Mouse (Mus musculus) liver, adult 2 months (tissue): ENCODE measurements around the gene Selenos. TPM values are rescaled to one million over a fixed set of nuclear protein-coding genes. Genes with fewer than 3 reads are reported as not detected.

Experiments
- DNase-seq: peaks from one replicate; pipeline ENCODE4 v3.0.0-alpha.2; 2011; ENCODE audit warnings: low read depth, low spot score; ENCODE audit errors: extremely low read depth
- H3K27ac ChIP-seq: fragments of 200-500 bp; replicated peaks from 2 replicates; pipeline ENCODE4 v1.5.1; 2012; ENCODE audit warnings: low read depth, mild to moderate bottlenecking, control low read depth, inconsistent platforms, low read length; ENCODE audit not compliant: insufficient read depth
- H3K27me3 ChIP-seq: fragments of 200-500 bp; 2 replicates; pipeline ENCODE4 v1.6.1; 2012; ENCODE audit warnings: mild to moderate bottlenecking, moderate library complexity, low read length, inconsistent platforms; ENCODE audit not compliant: control insufficient read depth, insufficient read depth
- H3K36me3 ChIP-seq: fragments of 200-500 bp; 2 replicates; pipeline ENCODE4 v1.6.1; 2012; ENCODE audit warnings: low read length, inconsistent platforms; ENCODE audit not compliant: control insufficient read depth, insufficient read depth
- H3K4me1 ChIP-seq: fragments of 200-500 bp; 2 replicates; pipeline ENCODE4 v1.6.1; 2011; ENCODE audit warnings: low read length; ENCODE audit not compliant: control insufficient read depth, insufficient read depth
- H3K4me3 ChIP-seq: fragments of 200-500 bp; 2 replicates; pipeline ENCODE4 v1.5.1; 2011; ENCODE audit warnings: low read depth, mild to moderate bottlenecking, control low read depth, low read length, moderate library complexity; ENCODE audit not compliant: insufficient read depth
- H3K79me2 ChIP-seq: fragments of 200-500 bp; 2 replicates; pipeline ENCODE4 v1.6.1; 2012; ENCODE audit warnings: inconsistent platforms, mild to moderate bottlenecking, low read length, moderate library complexity; ENCODE audit not compliant: control insufficient read depth, insufficient read depth
- H3K9ac ChIP-seq: fragments of 200-500 bp; 2 replicates; pipeline ENCODE4 v1.6.1; 2012; ENCODE audit warnings: low read depth, mild to moderate bottlenecking, control low read depth, inconsistent platforms, low read length
- CTCF ChIP-seq: fragments of 200-500 bp; IDR thresholded peaks from 2 replicates; pipeline ENCODE4 v1.5.1; 2011; ENCODE audit warnings: low read depth, low read length, control low read depth
- POLR2A ChIP-seq: fragments of 200-500 bp; IDR thresholded peaks from 2 replicates; pipeline ENCODE4 v1.6.1; 2011; ENCODE audit warnings: low read length, control low read depth; ENCODE audit not compliant: insufficient read depth; ENCODE audit errors: extremely low read depth
- WGBS: fragments of 180-500 bp; shearing (Covaris S2); methylation state at CpG from one replicate; pipeline ENCODE4 v1.1.7; 2018; 5-methylcytosine and 5-hydroxymethylcytosine counted together
- polyA plus RNA-seq: library from polyadenylated mRNA; depleted of rRNA; stranded (reverse); fragments of >200 nt; gene quantifications from 2 replicates; pipeline ENCODE4 v1.2.3, GENCODE M21; 2012
- total RNA-seq: library from RNA; depleted of rRNA; stranded (reverse); fragments of >200 nt; gene quantifications from 2 replicates; pipeline ENCODE4 v1.2.3, GENCODE M21; 2014

The Selenos gene
- total and polyA plus RNA-seq, 2 experiments, result 68.9 to 164 TPM

GRCm38 (mm10) chr7:66109855-66110635 lies 30.6 kb downstream of the Selenos start:
- peak overlapping the region; percentile 88 for H3K4me3 ChIP-seq
- peaks cover 5% of the 10 kb centered on the region for H3K4me1 ChIP-seq
- peaks cover 9% of the 10 kb centered on the region; the same call in 1 of the 2 replicates for H3K79me2 ChIP-seq
- TF ChIP-seq CTCF (no peak), POLR2A (no peak)
- no peaks in the 10 kb centered on the region for H3K36me3 ChIP-seq
- H3K27me3 ChIP-seq, result 0 out of 2 replicates have a peak, but pooled peaks cover 4% of the 10 kb centered on the region
- DNase-seq, result no peak
- 7% methylated on average over 71 of the region's 77 CpGs for WGBS
- H3K9ac ChIP-seq, result peak overlapping the region; percentile 85
- H3K27ac ChIP-seq, result no peak overlapping the region

GRCm38 (mm10) chr7:66110636-66111112 lies 31.2 kb downstream of the Selenos start:
- Histone ChIP-seq H3K79me2 (peaks cover 9% of the 10 kb centered on the region; the same call in 1 of the 2 replicates), H3K27ac (no peak overlapping the region), H3K4me3 (peak overlapping the region; percentile 88), H3K9ac (0 out of 2 replicates have a peak overlapping the region, but pooled peaks have one; percentile 29), H3K36me3 (no peaks in the 10 kb centered on the region), H3K4me1 (peaks cover 3% of the 10 kb centered on the region), H3K27me3 (0 out of 2 replicates have a peak, but pooled peaks cover 4% of the 10 kb centered on the region)
- no peak for DNase-seq
- WGBS, result 51% methylated on average over 10 of the region's 10 CpGs
- TF ChIP-seq CTCF (no peak), POLR2A (no peak)

DNA sequence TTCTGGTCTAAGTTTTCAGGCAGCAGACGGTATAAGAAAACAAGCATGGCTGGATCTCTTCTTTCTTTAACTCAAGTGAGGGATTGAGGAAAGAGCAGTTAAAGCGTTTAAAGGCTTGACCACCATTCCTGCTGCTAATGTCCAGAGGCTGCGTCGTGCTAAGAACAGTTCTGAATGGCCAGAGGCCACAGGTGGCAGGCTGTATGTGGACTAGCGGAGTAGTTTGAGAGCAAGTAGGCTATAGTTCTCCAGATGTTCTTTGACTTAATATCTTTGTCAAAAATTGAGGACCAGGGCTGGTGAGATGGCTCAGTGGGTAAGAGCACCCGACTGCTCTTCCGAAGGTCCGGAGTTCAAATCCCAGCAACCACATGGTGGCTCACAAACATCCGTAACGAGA lies 31.8 kb downstream of the Selenos start:
- Histone ChIP-seq H3K27me3 (0 out of 2 replicates have a peak, but pooled peaks cover 4% of the 10 kb centered on the region), H3K27ac (no peak overlapping the region), H3K36me3 (no peaks in the 10 kb centered on the region), H3K9ac (no peak overlapping the region), H3K4me1 (peaks cover 2% of the 10 kb centered on the region), H3K79me2 (peaks cover 9% of the 10 kb centered on the region; the same call in 1 of the 2 replicates), H3K4me3 (peak overlapping the region; percentile 6; the same call in 1 of the 2 replicates)
- TF ChIP-seq CTCF (no peak), POLR2A (no peak)
- no peak for DNase-seq
- 89% methylated on average over 10 of the region's 10 CpGs for WGBS

- no peaks in the 10 kb centered on the region for H3K36me3 ChIP-seq
- DNase-seq, result no peak
- H3K27me3 ChIP-seq, result 0 out of 2 replicates have a peak, but pooled peaks cover 4% of the 10 kb centered on the region
- H3K27ac ChIP-seq, result no peak overlapping the region
- 88% methylated on average over 3 of the region's 3 CpGs for WGBS
- H3K4me1 ChIP-seq, result peaks cover 2% of the 10 kb centered on the region
- TF ChIP-seq POLR2A (no peak), CTCF (no peak)
- peaks cover 14% of the 10 kb centered on the region; the same call in 1 of the 2 replicates for H3K79me2 ChIP-seq
- no peak overlapping the region for H3K9ac ChIP-seq
- no peak overlapping the region for H3K4me3 ChIP-seq
These were observed 34.1 kb downstream of the Selenos start for GRCm38 (mm10) chr7:66113561-66113960.

DNA sequence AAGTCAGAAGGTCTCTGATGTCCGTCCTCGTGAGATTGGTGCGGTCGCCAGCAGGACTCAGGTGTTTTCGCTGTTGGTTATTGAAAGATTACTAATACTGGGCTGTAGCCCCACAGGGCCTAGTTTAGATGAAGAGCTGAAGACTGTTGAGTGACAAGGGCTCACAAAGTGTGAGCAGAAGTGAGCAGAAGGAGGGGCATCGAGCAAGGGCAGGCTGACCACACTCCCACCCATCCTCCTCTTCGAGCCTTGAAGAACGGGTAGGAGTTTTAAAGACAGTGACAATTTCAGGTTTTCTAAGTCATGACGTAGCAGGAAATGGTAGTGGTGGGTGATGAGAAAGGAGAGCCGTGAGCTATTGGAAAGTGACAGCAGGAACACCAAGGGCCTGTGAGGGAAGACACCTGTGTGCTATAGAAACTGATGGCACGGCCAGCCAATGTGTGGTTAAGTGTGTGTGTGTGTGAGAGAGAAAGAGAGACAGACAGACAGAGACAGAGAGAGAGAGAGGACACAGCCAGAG lies 36.4 kb downstream of the Selenos start:
- no peak overlapping the region for H3K4me3 ChIP-seq
- WGBS, result 90% methylated on average over 11 of the region's 11 CpGs
- DNase-seq, result no peak
- no peak overlapping the region for H3K27ac ChIP-seq
- no peaks in the 10 kb centered on the region for H3K36me3 ChIP-seq
- TF ChIP-seq CTCF, result no peak
- no peak for TF ChIP-seq POLR2A
- H3K27me3 ChIP-seq, result no peaks in the 10 kb centered on the region
- no peaks in the 10 kb centered on the region; the same call in none of the 2 replicates for H3K4me1 ChIP-seq
- H3K79me2 ChIP-seq, result peaks cover 9% of the 10 kb centered on the region; the same call in 1 of the 2 replicates
- no peak overlapping the region for H3K9ac ChIP-seq

GRCm38 (mm10) chr7:66116906-66117482 lies 37.5 kb downstream of the Selenos start:
- WGBS, result 76% methylated on average over 8 of the region's 8 CpGs
- no peak for DNase-seq
- Histone ChIP-seq H3K27me3 (no peaks in the 10 kb centered on the region), H3K79me2 (peaks cover 9% of the 10 kb centered on the region; the same call in 1 of the 2 replicates), H3K27ac (no peak overlapping the region), H3K36me3 (no peaks in the 10 kb centered on the region), H3K4me1 (no peaks in the 10 kb centered on the region; the same call in 1 of the 2 replicates), H3K9ac (no peak overlapping the region), H3K4me3 (no peak overlapping the region)
- no peak for TF ChIP-seq CTCF
- no peak for TF ChIP-seq POLR2A
